Mouse (Mus musculus) c-Kit-positive CD71-negative TER-119-negative erythroid progenitor cells, embryonic 14.5 days (primary cell): ENCODE results near the gene Defa26.
"Not testable (repeated sequence)": the region's sequence is repeated elsewhere in the genome, so short reads cannot be mapped to it uniquely, and the experiment has no call there.

Experiments
- DNase-seq: peaks from one replicate; pipeline ENCODE4 v3.0.0-alpha.2; 2013; ENCODE audit warnings: low read depth

Defa26 gene

DNA sequence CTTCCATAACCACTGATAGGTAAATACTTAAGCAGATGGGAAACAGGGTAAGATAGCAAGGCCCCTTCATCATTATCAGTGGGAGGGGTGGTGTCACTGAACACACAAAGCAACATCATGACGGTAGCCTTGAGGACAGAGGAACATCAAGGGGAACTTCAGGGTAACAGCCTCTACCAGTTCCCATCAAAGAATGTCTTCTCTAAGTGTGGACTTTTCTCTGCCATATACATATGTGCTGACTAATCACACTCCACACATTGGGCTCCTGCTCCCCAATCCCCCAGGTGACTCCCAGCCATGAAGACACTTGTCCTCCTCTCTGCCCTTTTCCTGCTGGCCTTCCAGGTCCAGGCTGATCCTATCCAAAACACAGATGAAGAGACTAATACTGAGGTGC is at the start of gene Defa26:
TSS of gene Defa26 (plus strand) at position 301 of the 400 bp plus-strand sequence.
- DNase-seq = not testable (repeated sequence)

DNA sequence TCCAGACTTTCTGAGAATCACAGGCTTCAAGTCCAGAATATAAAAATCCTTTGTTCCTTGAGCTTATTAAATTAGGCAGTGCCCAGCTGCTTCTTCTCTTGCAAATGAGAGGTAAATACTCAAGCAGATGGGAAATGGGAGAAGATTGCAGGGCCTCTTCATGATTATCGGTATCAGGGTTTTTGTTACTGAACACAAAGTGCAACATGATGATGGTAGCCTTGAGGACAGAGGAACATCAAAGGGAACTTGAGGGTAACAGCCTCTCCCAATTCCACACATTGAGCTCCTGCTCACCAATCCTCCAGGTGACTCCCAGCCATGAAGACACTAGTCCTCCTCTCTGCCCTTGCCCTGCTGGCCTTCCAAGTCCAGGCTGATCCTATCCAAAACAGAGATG is 35.3 kb upstream of the Defa26 start, which contains the start of gene Defa28:
TSS of gene Defa28 (plus strand) at position 301 of the 400 bp plus-strand sequence.
- not testable (repeated sequence) for DNase-seq

DNA sequence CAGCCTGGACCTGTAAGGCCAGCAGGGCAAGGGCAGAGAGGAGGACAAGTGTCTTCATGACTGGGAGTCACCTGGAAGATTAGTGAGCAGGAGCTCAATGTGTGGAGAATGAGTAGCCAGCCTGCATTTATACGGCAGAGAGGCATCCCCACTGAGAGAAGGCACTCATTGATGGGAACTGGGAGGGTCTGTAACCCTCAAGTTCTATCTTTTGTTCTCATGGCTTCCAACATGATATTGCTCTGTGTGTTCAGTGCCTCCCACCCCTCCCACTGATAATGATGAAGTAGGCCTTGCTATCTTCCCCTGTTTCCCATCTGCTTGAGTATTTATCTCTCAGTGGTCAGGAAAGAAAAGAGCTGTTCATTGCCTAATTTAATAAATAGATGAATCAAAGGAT is 23.6 kb upstream of the Defa26 start, which contains the start of gene Gm7861:
TSS of gene Gm7861 (minus strand) at position 101 of the 400 bp plus-strand sequence.
- DNase-seq = not testable (repeated sequence)

DNA sequence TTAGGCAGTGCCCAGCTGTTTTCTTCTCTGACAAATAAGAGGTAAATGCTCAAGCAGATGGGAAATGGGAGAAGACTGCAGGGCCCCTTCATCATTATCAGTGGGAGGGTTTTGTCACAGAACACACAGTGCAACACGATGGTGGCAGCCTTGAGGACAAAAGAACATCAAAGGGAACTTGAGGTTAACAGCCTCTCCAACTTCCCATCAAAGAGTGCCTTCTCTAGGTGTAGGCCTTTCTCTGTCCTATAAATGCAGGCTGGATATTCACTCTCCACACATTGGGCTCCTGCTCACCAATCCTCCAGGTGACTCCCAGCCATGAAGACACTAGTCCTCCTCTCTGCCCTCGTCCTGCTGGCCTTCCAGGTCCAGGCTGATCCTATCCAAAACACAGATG is 37.5 kb downstream of the Defa26 start, which contains the start of gene Defa17:
TSS of gene Defa17 (plus strand) at position 301 of the 400 bp plus-strand sequence.
- DNase-seq = not testable (repeated sequence)

DNA sequence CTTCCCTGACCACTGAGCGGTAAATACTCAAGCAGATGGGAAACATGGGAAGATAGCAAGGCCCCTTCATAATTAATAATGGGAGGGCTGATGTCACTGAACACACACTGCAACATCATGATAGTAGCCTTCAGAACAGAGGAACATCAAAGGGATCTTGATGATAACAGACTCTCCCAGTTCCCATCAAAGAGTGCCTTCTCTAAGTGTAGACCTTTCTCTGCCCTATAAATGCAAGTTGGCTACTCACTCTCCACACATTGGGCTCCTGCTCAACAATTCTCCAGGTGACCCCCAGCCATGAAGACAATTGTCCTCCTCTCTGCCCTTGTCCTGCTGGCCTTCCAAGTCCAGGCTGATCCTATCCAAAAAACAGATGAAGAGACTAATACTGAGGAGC is 47.5 kb downstream of the Defa26 start, which contains the start of gene Defa34:
TSS of gene Defa34 (plus strand) at position 301 of the 400 bp plus-strand sequence.
- not testable (repeated sequence) for DNase-seq
